Mouse (Mus musculus) ZHBTc4 (cell line): ENCODE data around the gene Slc1a4.

Experiments
- DNase-seq: peaks from one replicate; pipeline ENCODE4 v3.0.0-alpha.2; 2011; ENCODE audit warnings: low read depth, low spot score

Gene Slc1a4

DNA sequence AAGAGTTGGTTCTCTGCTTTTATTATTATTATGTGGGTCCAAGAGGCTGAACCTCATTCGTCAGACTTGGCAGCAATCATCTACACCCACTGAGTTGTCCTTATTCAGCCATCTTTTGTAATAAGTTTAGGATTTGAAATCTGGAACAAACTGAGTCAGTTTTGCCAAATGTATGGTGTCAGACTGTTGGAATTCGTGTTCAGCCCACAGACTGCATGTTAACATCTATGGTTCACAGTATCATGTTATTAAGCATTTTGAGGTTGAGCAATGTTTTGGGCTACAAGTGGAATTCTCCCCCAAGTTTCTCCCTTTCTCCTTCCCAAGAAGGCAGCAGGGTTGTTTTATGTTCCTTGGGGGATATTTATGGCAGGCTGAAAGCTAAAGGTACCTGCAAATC is 79.4 kb downstream of the Slc1a4 start:
- no peak for DNase-seq
